Mouse (Mus musculus) MEL (cell line): ENCODE results near the gene Aldh4a1. TPM values are rescaled to one million over a fixed set of nuclear protein-coding genes. Genes with fewer than 3 reads are reported as not detected.

ENCODE experiments used
- DNase-seq: peaks from one replicate; pipeline ENCODE4 v3.0.0; 2011; ENCODE audit warnings: low read depth, low spot score
- H3K27ac ChIP-seq: 2 replicates; pipeline ENCODE4 v1.5.1; 2012; ENCODE audit warnings: low read depth, mild to moderate bottlenecking, control low read depth, low read length, moderate library complexity; ENCODE audit not compliant: control insufficient read depth
- H3K27me3 ChIP-seq, 2 experiments: fragments of 150-350 bp in 1 of 2; sonication (generic) in 1 of 2; 2 replicates each; pipeline ENCODE4 v1.6.1; 2012; ENCODE audit warnings: low read length in 2 of 2, mild to moderate bottlenecking in 2 of 2, improper control_type of control experiment in 1 of 2, moderate library complexity in 1 of 2; ENCODE audit not compliant: insufficient read depth in 2 of 2, control insufficient read depth in 1 of 2
- H3K36me3 ChIP-seq, 2 experiments: 2 replicates each; pipeline ENCODE4 v1.6.1; 2012 to 2014; ENCODE audit warnings: low read length in 2 of 2, improper control_type of control experiment in 1 of 2, inconsistent platforms in 1 of 2, mild to moderate bottlenecking in 1 of 2; ENCODE audit not compliant: insufficient read depth in 2 of 2, control insufficient read depth in 1 of 2
- H3K4me1 ChIP-seq, 2 experiments: fragments of 150-350 bp in 1 of 2; sonication (generic) in 1 of 2; 2 replicates each; pipeline ENCODE4 v1.6.1; 2012; ENCODE audit warnings: low read length in 2 of 2, improper control_type of control experiment in 1 of 2, mild to moderate bottlenecking in 1 of 2; ENCODE audit not compliant: insufficient read depth in 2 of 2, control insufficient read depth in 1 of 2
- H3K4me3 ChIP-seq, 2 experiments: fragments of 150-350 bp in 1 of 2; sonication (generic) in 1 of 2; 2 replicates each; pipeline ENCODE4 v1.5.1; 2012; ENCODE audit warnings: low read depth in 2 of 2, low read length in 2 of 2, mild to moderate bottlenecking in 2 of 2, moderate library complexity in 2 of 2, control low read depth in 1 of 2, improper control_type of control experiment in 1 of 2; ENCODE audit not compliant: control insufficient read depth in 1 of 2, insufficient read depth in 1 of 2
- H3K79me2 ChIP-seq: 2 replicates; pipeline ENCODE4 v1.6.1; 2012; ENCODE audit warnings: mild to moderate bottlenecking, low read length, moderate library complexity; ENCODE audit not compliant: control insufficient read depth, poor library complexity, insufficient read depth
- H3K9ac ChIP-seq: 2 replicates; pipeline ENCODE4 v1.6.1; 2012; ENCODE audit warnings: low read depth, mild to moderate bottlenecking, control low read depth, low read length, moderate library complexity; ENCODE audit not compliant: control insufficient read depth, poor library complexity, severe bottlenecking
- H3K9me3 ChIP-seq: fragments of 150-350 bp; sonication (generic); replicated peaks from 2 replicates; pipeline ENCODE4 v1.6.1; 2012; ENCODE audit warnings: mild to moderate bottlenecking, low read length, improper control_type of control experiment, moderate library complexity; ENCODE audit not compliant: insufficient read depth
- BHLHE40 ChIP-seq: IDR thresholded peaks from 2 replicates; pipeline ENCODE4 v1.6.1; 2012; ENCODE audit warnings: low read depth, mild to moderate bottlenecking, inconsistent platforms, low read length, improper control_type of control experiment, borderline replicate concordance
- CHD2 ChIP-seq: IDR thresholded peaks from 2 replicates; pipeline ENCODE4 v1.6.1; 2011; ENCODE audit warnings: low read length, improper control_type of control experiment
- CTCF ChIP-seq, 3 experiments: IDR thresholded peaks in 2 of 3; conservative IDR thresholded peaks in 1 of 3; 2 replicates each; pipeline ENCODE4 v1.5.1; 2011 to 2012; ENCODE audit warnings: low read length in 3 of 3, low read depth in 2 of 3, mild to moderate bottlenecking in 2 of 3, improper control_type of control experiment in 1 of 3, inconsistent platforms in 1 of 3, mixed read lengths in 1 of 3, moderate library complexity in 1 of 3; ENCODE audit not compliant: control insufficient read depth in 1 of 3, insufficient read depth in 1 of 3, poor library complexity in 1 of 3, severe bottlenecking in 1 of 3
- E2F4 ChIP-seq: IDR thresholded peaks from 2 replicates; pipeline ENCODE4 v1.6.1; 2011; ENCODE audit warnings: low read depth, low read length, improper control_type of control experiment, borderline replicate concordance
- ETS1 ChIP-seq: IDR thresholded peaks from 2 replicates; pipeline ENCODE4 v1.6.1; 2012; ENCODE audit warnings: low read depth, mild to moderate bottlenecking, inconsistent platforms, low read length, improper control_type of control experiment, moderate library complexity
- GABPA ChIP-seq: IDR thresholded peaks from 2 replicates; pipeline ENCODE4 v1.6.1; 2012; ENCODE audit warnings: low read depth, mild to moderate bottlenecking, inconsistent platforms, low read length, improper control_type of control experiment, moderate library complexity
- JUND ChIP-seq: IDR thresholded peaks from 2 replicates; pipeline ENCODE4 v1.6.1; 2011; ENCODE audit warnings: low read depth, mild to moderate bottlenecking, improper control_type of control experiment, low read length
- MXI1 ChIP-seq: IDR thresholded peaks from 2 replicates; pipeline ENCODE4 v1.6.1; 2011; ENCODE audit warnings: mild to moderate bottlenecking, low read depth, low read length, improper control_type of control experiment
- MYC ChIP-seq: IDR thresholded peaks from 2 replicates; pipeline ENCODE4 v1.6.1; 2011; ENCODE audit warnings: low read depth, mild to moderate bottlenecking, low read length, improper control_type of control experiment, moderate library complexity
- NRF1 ChIP-seq: IDR thresholded peaks from 2 replicates; pipeline ENCODE4 v1.6.1; 2014; ENCODE audit warnings: low read depth, mild to moderate bottlenecking, inconsistent platforms, low read length, improper control_type of control experiment, moderate library complexity; ENCODE audit not compliant: poor library complexity, insufficient read depth, severe bottlenecking
- POLR2A ChIP-seq, 2 experiments: IDR thresholded peaks; 2 replicates each; pipeline ENCODE4 v1.6.1; 2011 to 2012; ENCODE audit warnings: low read length in 2 of 2, mild to moderate bottlenecking in 2 of 2, control low read depth in 1 of 2, improper control_type of control experiment in 1 of 2, low read depth in 1 of 2, moderate library complexity in 1 of 2; ENCODE audit not compliant: control insufficient read depth in 1 of 2, insufficient read depth in 1 of 2, poor library complexity in 1 of 2
- POLR2AphosphoS5 ChIP-seq: IDR thresholded peaks from 2 replicates; pipeline ENCODE4 v1.6.1; 2012; ENCODE audit warnings: low read depth, borderline replicate concordance, mild to moderate bottlenecking, inconsistent platforms, low read length, moderate library complexity, mixed read lengths
- SIN3A ChIP-seq: IDR thresholded peaks from 2 replicates; pipeline ENCODE4 v1.6.1; 2012; ENCODE audit warnings: low read length, improper control_type of control experiment, inconsistent platforms
- TBP ChIP-seq: IDR thresholded peaks from 2 replicates; pipeline ENCODE4 v1.8.0; 2011; ENCODE audit warnings: low read depth, low read length, improper control_type of control experiment
- TCF12 ChIP-seq: IDR thresholded peaks from 2 replicates; pipeline ENCODE4 v1.6.1; 2014; ENCODE audit warnings: low read depth, mild to moderate bottlenecking, inconsistent platforms, low read length, improper control_type of control experiment, moderate library complexity
- UBTF ChIP-seq: IDR thresholded peaks from 2 replicates; pipeline ENCODE4 v1.6.1; 2012; ENCODE audit warnings: low read depth, mild to moderate bottlenecking, inconsistent platforms, low read length, improper control_type of control experiment, moderate library complexity, borderline replicate concordance; ENCODE audit not compliant: insufficient read depth
- polyA plus RNA-seq, 2 experiments: library from polyadenylated mRNA; stranded (reverse) in 1 of 2; unstranded in 1 of 2; fragments of >175 nt in 1 of 2; fragments of >200 nt in 1 of 2; gene quantifications; 2 replicates each; pipeline versions ENCODE4 v1.2.1 to v1.2.4; 2012; ENCODE audit warnings: low replicate concordance in 2 of 2, low read depth in 1 of 2; ENCODE audit not compliant: insufficient read length in 2 of 2, insufficient read depth in 1 of 2, missing spikeins in 1 of 2
- total RNA-seq: library from RNA; depleted of rRNA; stranded (reverse); fragments of 300-350 nt; gene quantifications from 2 replicates; pipeline ENCODE4 v1.2.3, GENCODE M21; 2012

The Aldh4a1 gene
- total and polyA plus RNA-seq, 3 experiments, result 11.7 to 12.3 TPM; not detected in 1

- no peak for DNase-seq
- no peak overlapping the region for H3K4me3 ChIP-seq
- H3K36me3 ChIP-seq, result no peaks in the 10 kb centered on the region
- no peak overlapping the region for H3K27ac ChIP-seq
- H3K27me3 ChIP-seq, result peaks cover 0 to 8% of the 10 kb centered on the region in 2 experiments; a peak in 2 of 4 replicates
- H3K9ac ChIP-seq, result no peak overlapping the region
- H3K4me1 ChIP-seq, result peaks cover 0 to 4% of the 10 kb centered on the region in 2 experiments; a peak in 3 of 4 replicates
- TF ChIP-seq MYC (no peak), CHD2 (no peak), CTCF (IDR thresholded peaks at IDR 0.05 in 2 of 3, conservative IDR thresholded peaks at IDR 0.05 in 1 of 3; ENCODE audit: control insufficient read depth in 1 of 3, insufficient read depth in 1 of 3, low read depth in 2 of 3, low read length in 3 of 3, poor library complexity in 1 of 3, severe bottlenecking in 1 of 3) (no peak), GABPA (no peak), POLR2A (IDR thresholded peaks at IDR 0.05; ENCODE audit: control insufficient read depth in 1 of 2, insufficient read depth in 1 of 2, low read depth in 1 of 2, low read length in 2 of 2, poor library complexity in 1 of 2) (no peak), BHLHE40 (no peak), MXI1 (no peak), TBP (no peak), POLR2AphosphoS5 (no peak), UBTF (no peak)
- no peaks in the 10 kb centered on the region for H3K9me3 ChIP-seq
- no peaks in the 10 kb centered on the region for H3K79me2 ChIP-seq
Observed at GRCm38 (mm10) chr4:139578389-139578788, 44.3 kb upstream of the Aldh4a1 start.

DNA sequence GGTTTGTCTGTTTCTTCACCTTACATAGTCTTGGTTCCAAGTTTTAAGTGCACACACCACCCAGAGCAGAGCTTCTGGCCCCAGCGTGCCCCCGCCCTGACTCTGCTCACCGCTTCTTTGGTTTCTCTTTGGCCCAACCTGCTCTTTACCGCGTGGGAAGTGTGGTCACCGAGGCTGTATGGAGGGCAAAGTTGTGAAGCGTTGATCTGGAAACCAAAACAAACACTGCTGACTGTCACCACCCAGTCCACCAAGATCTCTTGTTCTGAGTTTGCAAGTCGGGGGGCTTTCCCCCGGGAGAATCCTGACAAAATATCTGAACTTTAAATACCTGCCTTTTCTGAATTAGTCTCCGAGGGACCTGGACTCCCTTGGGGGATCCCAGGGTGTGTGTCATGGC is 43.7 kb upstream of the Aldh4a1 start:
- Histone ChIP-seq H3K4me3 (no peak overlapping the region), H3K79me2 (no peaks in the 10 kb centered on the region), H3K27ac (no peak overlapping the region), H3K9ac (no peak overlapping the region), H3K27me3 (peaks cover 0 to 8% of the 10 kb centered on the region in 2 experiments; a peak in 2 of 4 replicates), H3K4me1 (peaks cover 0 to 4% of the 10 kb centered on the region in 2 experiments; a peak in 2 of 4 replicates), H3K36me3 (no peaks in the 10 kb centered on the region), H3K9me3 (no peaks in the 10 kb centered on the region)
- TF ChIP-seq NRF1, result no peak
- TF ChIP-seq E2F4, result no peak
- no peak for TF ChIP-seq JUND
- TF ChIP-seq TCF12, result no peak
- no peak for DNase-seq

DNA sequence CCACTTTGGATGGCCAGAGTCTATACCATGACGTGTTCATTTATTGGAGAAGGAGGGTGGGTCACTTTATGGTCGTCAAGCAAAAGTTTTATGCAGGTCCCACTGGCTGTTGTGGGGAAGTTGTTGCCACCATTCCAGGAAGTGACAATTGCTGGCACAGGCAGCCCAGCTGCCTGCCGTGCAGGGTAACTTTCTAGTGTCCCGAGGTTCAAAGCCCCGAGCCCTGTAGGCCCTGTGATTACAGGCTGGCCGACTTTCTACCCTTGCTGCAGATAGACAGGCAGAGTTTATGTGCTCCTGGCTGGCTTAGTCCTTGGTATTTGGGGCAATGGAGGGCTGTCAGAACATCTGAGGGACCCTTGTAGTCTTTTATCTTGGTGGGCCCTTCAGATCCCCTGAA is 43.2 kb upstream of the Aldh4a1 start:
- Histone ChIP-seq H3K27me3 (peaks cover 0 to 8% of the 10 kb centered on the region in 2 experiments; a peak in 2 of 4 replicates), H3K27ac (no peak overlapping the region), H3K36me3 (no peaks in the 10 kb centered on the region), H3K9me3 (no peaks in the 10 kb centered on the region), H3K4me3 (no peak overlapping the region), H3K9ac (no peak overlapping the region), H3K4me1 (peaks cover 0 to 4% of the 10 kb centered on the region in 2 experiments; a peak in 2 of 4 replicates), H3K79me2 (no peaks in the 10 kb centered on the region)
- TF ChIP-seq UBTF (no peak), TCF12 (no peak), CHD2 (no peak), SIN3A (no peak), POLR2A (IDR thresholded peaks at IDR 0.05; ENCODE audit: control insufficient read depth in 1 of 2, insufficient read depth in 1 of 2, low read depth in 1 of 2, low read length in 2 of 2, poor library complexity in 1 of 2) (no peak), JUND (no peak), MXI1 (no peak), ETS1 (no peak)
- DNase-seq, result no peak
